Mouse (Mus musculus) yolk sac, embryonic 10.5 days (tissue): ENCODE measurements around the gene Tarbp1.
"Not testable (repeated sequence)": the region's sequence is repeated elsewhere in the genome, so short reads cannot be mapped to it uniquely, and the experiment has no call there.

ENCODE experiments used
- DNase-seq: peaks from one replicate; pipeline ENCODE4 v3.0.0-alpha.2; 2017; ENCODE audit warnings: low spot score

Tarbp1 gene

DNA sequence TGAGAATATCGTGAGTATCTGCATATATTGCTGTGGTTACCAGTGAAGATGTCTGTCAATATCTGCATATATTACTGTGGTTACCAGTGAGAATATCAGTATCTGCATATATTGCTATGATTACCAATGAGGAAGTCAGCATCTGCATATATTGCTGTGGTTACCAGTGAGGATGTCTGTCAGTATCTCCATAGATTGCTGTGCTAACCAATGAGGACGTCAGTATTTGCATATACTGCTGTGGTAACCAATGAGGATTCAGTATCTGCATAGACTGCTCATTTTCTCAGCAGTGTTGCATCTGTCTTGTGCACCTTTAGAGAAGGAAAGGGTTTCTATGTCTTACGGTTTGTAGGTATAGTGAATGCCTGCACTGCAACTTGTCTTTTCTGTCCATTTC is 54.0 kb downstream of the Tarbp1 start:
- DNase-seq: no peak

GRCm38 (mm10) chr8:126405030-126405429 is 69.8 kb downstream of the Tarbp1 start:
- DNase-seq: no peak

GRCm38 (mm10) chr8:126404550-126404949 is 70.3 kb downstream of the Tarbp1 start:
- not testable (repeated sequence) for DNase-seq

- DNase-seq: no peak
Measured at GRCm38 (mm10) chr8:126398349-126398748, 76.5 kb downstream of the Tarbp1 start.

- no peak for DNase-seq
Measured at GRCm38 (mm10) chr8:126395917-126396316, 78.9 kb downstream of the Tarbp1 start.

DNA sequence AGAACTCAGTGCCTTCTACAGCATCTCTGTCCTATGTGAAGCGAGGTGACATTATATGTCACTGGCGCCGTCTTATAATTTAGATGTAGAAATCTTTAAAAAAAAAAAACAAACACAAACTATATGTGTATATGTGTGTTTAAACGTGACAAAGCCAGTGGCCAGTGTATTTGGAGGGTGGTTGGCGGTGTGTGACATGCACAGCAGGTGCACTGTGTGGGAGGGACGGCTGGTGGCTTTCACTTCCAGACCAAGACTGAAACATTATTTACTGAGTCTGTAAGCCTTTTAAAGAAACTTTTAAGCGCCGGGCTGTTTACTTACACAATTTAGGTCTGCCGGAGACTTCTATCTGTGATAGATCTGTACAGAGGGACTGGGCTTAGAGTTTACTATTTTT is 79.5 kb downstream of the Tarbp1 start:
- DNase-seq: no peak

- no peak for DNase-seq
Measured at GRCm38 (mm10) chr8:126391541-126391940, 83.3 kb downstream of the Tarbp1 start.

DNA sequence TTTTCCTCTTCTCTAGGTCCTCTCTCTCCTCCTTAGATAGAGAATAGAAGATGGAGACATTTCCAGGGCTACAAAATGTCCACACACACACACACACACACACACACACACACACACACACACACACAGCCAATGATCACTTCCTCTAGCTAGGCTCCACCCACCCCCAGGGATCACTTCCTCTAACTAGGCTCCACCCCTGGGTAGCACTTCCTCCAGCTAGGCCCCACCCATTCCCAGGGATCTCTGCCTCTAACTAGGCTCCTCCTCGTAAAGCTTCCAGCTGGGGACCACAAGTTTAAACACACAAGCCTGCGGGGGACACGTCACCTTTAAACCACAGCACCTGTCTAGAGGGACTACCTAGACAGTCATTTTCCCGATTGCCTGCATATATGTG is 87.3 kb downstream of the Tarbp1 start:
- DNase-seq: no peak

DNA sequence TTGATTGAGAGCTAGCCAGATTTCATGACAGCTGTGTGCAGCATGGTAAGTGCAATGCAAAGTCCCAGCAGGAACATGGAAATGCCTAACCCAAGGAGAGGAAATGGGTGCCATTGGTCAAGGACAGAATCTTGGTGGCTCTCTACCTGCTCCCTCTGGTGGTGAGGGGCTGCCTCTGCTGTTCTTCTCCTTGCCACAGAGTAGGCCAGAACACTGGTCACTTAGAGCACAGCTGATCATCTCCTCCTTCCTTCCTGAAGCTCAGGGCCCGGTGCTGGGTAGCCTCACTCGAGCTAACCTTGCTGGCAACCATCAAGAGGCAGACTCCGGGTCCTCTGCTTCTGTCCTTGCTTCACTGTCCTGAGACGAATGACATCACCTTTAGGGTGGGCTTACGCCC is 92.1 kb downstream of the Tarbp1 start:
- no peak for DNase-seq

DNA sequence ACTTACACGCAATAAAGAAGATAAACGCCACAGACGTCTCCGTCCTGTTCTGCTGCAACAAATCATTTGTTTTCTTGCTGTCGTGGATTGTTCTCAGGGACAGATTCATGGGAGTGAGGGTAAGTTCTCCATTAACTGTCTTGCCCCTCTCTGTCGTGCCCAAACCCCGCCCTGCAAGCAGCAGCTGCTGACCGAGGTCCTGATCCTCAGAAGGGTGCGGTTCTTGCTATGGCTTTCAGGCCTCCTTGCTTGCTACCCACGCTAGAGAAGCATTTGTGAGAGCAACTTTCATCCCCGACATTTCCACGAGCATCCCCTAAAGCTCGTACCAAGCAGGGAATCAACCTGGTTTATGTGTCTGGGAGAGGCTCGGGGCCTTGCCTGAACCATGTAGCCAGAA is 92.6 kb downstream of the Tarbp1 start:
- DNase-seq: peak; percentile 18

DNA sequence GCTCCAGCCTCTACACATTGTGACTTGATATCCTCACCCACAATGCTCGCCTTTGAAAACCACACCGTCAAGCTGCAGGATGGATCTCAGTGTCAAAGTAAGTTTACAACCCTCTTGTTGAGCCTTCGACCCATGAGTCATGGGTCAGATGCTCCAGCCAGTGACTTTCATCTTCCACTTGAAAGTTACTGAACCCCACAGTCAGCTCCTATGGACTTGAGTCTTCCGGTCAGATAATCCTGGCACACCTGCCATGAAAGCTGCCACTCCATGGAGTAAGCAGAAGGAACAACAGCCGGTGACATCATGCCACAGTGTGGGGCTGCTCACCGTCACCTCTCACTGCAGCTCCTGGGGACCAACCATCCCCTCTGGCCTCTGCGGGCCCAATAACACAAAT is 93.6 kb downstream of the Tarbp1 start:
- no peak for DNase-seq

- no peak for DNase-seq
Measured at GRCm38 (mm10) chr8:126380141-126380540, 94.7 kb downstream of the Tarbp1 start.

DNA sequence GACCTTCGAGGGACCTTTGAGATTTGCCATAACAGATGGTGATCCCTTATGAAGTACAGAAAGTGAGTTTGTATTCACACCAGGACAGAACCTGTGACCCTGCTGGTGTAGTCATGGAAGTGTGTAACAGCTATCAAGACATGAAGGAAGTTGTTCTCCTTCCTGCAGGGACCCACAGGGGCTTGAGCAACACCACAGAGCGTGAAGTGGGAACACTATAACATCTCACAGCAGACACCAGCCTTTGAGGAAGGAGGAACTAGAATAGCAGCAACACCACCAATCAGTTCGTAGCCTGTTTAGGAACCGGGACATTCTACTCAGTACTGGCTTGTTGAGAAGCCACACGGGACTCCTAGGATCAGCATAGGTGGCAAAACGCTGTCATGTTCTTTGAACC is 95.3 kb downstream of the Tarbp1 start:
- no peak for DNase-seq
